Mouse (Mus musculus) liver, embryonic 12.5 days (tissue): Measurements from ENCODE around the gene Kcnip1. TPM values are rescaled to one million over a fixed set of nuclear protein-coding genes. Genes with fewer than 3 reads are reported as not detected.

ENCODE experiments used
- ATAC-seq: fragments of 200-750 bp; cut with Nextera tagmentation; 2 replicates; pipeline ENCODE4 v1.8.0; 2017; ENCODE audit warnings: moderate number of reproducible peaks, mild to moderate bottlenecking, moderate library complexity
- H3K27ac ChIP-seq: fragments of 300-500 bp; sonication (generic); 2 replicates; pipeline ENCODE4 v1.5.1; 2016; ENCODE audit warnings: mild to moderate bottlenecking
- H3K27me3 ChIP-seq: fragments of 300-500 bp; sonication (generic); replicated peaks from 2 replicates; pipeline ENCODE4 v1.6.1; 2016; ENCODE audit warnings: mild to moderate bottlenecking, moderate library complexity
- H3K36me3 ChIP-seq: fragments of 300-500 bp; sonication (generic); 2 replicates; pipeline ENCODE4 v1.6.1; 2016; ENCODE audit warnings: mild to moderate bottlenecking, moderate library complexity
- H3K4me1 ChIP-seq: fragments of 300-500 bp; sonication (generic); 2 replicates; pipeline ENCODE4 v1.6.1; 2016
- H3K4me2 ChIP-seq: fragments of 300-500 bp; sonication (generic); 2 replicates; pipeline ENCODE4 v1.6.1; 2016; ENCODE audit warnings: mild to moderate bottlenecking, moderate library complexity
- H3K4me3 ChIP-seq: fragments of 300-500 bp; sonication (generic); 2 replicates; pipeline ENCODE4 v1.5.1; 2016; ENCODE audit warnings: mild to moderate bottlenecking, moderate library complexity
- H3K9ac ChIP-seq: fragments of 300-500 bp; sonication (generic); 2 replicates; pipeline ENCODE4 v1.6.1; 2016; ENCODE audit warnings: mild to moderate bottlenecking, moderate library complexity
- H3K9me3 ChIP-seq: fragments of 300-500 bp; sonication (generic); replicated peaks from 2 replicates; pipeline ENCODE4 v1.6.1; 2016; ENCODE audit warnings: mild to moderate bottlenecking, moderate library complexity
- WGBS: fragments of 180-500 bp; shearing (Covaris S2); methylation state at CpG from one replicate; pipeline ENCODE4 v1.1.7; 2016; ENCODE audit not compliant: insufficient replicate concordance; 5-methylcytosine and 5-hydroxymethylcytosine counted together
- polyA plus RNA-seq: library from polyadenylated mRNA; unstranded; fragments of >200 nt; fragmentation: Nextera tagmentation; extraction: Ambion mirVana; gene quantifications from 2 replicates; pipeline ENCODE4 v1.2.1, GENCODE M21; 2016

Kcnip1 gene
- polyA plus RNA-seq, 1 experiment from 2014 or later: 0.39 TPM

DNA sequence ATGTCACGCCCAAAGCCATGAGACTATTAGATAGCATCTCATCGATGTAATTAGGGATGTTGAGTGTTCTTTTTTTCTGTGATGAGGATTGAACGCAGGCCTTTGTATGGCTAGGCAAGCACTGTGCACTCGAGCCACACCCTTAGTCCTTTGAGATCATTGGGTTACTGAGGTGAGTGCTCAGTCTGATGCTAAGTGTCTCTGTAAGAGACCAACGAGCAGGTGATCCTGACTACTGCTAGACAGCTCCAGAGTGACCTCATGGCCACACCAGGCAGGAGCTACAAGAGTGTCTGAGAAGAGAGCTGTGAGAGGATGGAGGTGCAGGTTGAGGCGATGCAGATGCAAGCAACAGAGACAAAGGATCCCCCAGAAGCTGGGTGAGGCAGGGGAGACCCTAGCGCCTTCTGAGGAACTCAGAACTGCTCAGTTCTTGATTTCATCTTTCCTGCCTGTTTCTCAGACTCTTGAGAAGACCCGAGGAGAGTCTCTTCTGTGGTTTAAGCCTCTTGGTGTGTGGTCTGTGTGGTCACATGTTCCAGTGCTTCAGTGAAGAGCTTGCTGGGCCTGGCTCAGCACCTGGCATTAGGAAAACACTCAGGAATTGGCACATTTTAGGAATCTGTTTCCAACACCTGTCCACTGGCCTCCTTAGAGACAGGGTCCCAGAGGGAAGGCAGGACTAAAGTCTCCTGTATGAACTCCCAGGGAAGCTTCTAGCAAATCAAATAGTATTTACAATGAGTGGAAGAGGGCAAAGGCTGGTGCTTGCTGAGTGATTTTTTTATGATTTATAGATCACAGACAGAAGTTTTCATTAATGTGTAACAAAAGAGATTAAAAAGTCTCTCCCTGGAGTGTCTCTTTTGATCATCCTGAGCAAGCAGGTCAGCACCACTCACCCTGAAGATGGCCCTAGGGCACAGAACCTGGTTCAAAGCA, 41.0 kb downstream of the Kcnip1 start:
- no peak overlapping the region for H3K4me2 ChIP-seq
- no peak overlapping the region for H3K9ac ChIP-seq
- H3K4me3 ChIP-seq: no peak overlapping the region
- WGBS: 55% methylated on average over 8 of the region's 8 CpGs
- no peak overlapping the region for H3K27ac ChIP-seq
- peaks cover 14% of the 10 kb centered on the region for H3K27me3 ChIP-seq
- no peaks in the 10 kb centered on the region for H3K4me1 ChIP-seq
- ATAC-seq: no peak
- no peaks in the 10 kb centered on the region for H3K9me3 ChIP-seq
- no peaks in the 10 kb centered on the region for H3K36me3 ChIP-seq

DNA sequence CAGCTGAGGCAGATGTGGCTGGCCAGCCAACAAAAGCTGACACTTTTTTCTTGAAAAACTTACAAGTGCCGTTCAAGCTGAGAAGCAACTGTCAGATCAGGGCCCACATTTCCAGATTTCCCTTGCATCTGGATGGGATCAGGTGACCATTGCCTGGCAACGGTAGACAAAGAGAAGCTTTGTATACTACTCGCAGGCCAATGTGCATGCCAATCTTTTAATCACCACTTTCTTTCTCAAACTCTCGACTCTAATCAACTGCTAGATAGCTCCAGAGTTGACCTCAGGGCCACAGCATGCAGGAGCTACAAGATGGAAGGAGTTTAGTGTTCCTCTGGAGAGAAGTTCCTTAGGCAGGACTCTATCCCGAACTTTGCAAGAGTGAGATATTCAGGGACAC, 41.8 kb downstream of the Kcnip1 start:
- Histone ChIP-seq H3K9ac (no peak overlapping the region), H3K36me3 (no peaks in the 10 kb centered on the region), H3K27ac (no peak overlapping the region), H3K4me3 (no peak overlapping the region), H3K27me3 (peaks cover 9% of the 10 kb centered on the region), H3K9me3 (no peaks in the 10 kb centered on the region), H3K4me1 (no peaks in the 10 kb centered on the region), H3K4me2 (no peak overlapping the region)
- 67% methylated on average over 5 of the region's 5 CpGs for WGBS
- no peak for ATAC-seq

GRCm38 (mm10) chr11:33946501-33946900, 46.5 kb downstream of the Kcnip1 start:
- no peaks in the 10 kb centered on the region for H3K36me3 ChIP-seq
- no peak for ATAC-seq
- 22% methylated on average over 4 of the region's 4 CpGs for WGBS
- H3K27ac ChIP-seq: no peak overlapping the region
- H3K9me3 ChIP-seq: no peaks in the 10 kb centered on the region
- H3K27me3 ChIP-seq: no peaks in the 10 kb centered on the region
- no peak overlapping the region for H3K9ac ChIP-seq
- no peak overlapping the region for H3K4me3 ChIP-seq
- no peak overlapping the region for H3K4me2 ChIP-seq
- H3K4me1 ChIP-seq: no peaks in the 10 kb centered on the region

GRCm38 (mm10) chr11:33944786-33945328, 48.1 kb downstream of the Kcnip1 start:
- H3K27me3 ChIP-seq: no peaks in the 10 kb centered on the region
- 65% methylated on average over 9 of the region's 9 CpGs for WGBS
- no peak overlapping the region for H3K4me2 ChIP-seq
- H3K4me1 ChIP-seq: peaks cover 4% of the 10 kb centered on the region; the same call in 1 of the 2 replicates
- ATAC-seq: no peak
- H3K36me3 ChIP-seq: no peaks in the 10 kb centered on the region
- H3K9me3 ChIP-seq: no peaks in the 10 kb centered on the region
- no peak overlapping the region for H3K27ac ChIP-seq
- H3K9ac ChIP-seq: no peak overlapping the region
- no peak overlapping the region for H3K4me3 ChIP-seq

GRCm38 (mm10) chr11:33944067-33944785, 48.7 kb downstream of the Kcnip1 start:
- WGBS: 55% methylated on average over 4 of the region's 4 CpGs
- Histone ChIP-seq H3K36me3 (no peaks in the 10 kb centered on the region), H3K4me2 (no peak overlapping the region), H3K4me1 (peaks cover 10% of the 10 kb centered on the region), H3K9ac (no peak overlapping the region), H3K9me3 (no peaks in the 10 kb centered on the region), H3K27me3 (no peaks in the 10 kb centered on the region), H3K4me3 (no peak overlapping the region), H3K27ac (no peak overlapping the region)
- no peak for ATAC-seq

DNA sequence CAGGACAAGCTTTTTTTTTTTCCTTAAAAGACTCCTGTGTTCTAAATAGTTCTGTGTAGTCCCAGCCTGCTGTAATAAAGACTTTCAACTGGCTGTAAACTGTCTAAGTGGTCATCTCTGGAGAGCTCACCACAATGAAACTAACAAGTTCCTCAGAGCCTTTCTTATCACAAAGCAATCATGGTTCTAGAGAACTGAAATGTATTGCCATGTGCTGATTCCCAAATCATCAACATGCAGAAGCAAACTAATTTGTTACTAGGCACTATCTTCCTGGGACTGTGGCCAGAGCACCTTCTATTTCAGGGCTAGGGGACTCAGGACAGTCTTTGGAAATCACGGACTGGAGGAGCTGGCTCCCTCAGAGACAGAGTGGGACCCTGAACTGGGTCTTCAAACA, 49.4 kb downstream of the Kcnip1 start:
- H3K27me3 ChIP-seq: no peaks in the 10 kb centered on the region
- ATAC-seq: no peak
- no peaks in the 10 kb centered on the region for H3K9me3 ChIP-seq
- no peaks in the 10 kb centered on the region for H3K36me3 ChIP-seq
- 61% methylated on average over 1 of the region's 1 CpGs for WGBS
- H3K9ac ChIP-seq: no peak overlapping the region
- no peak overlapping the region for H3K4me2 ChIP-seq
- no peak overlapping the region for H3K27ac ChIP-seq
- peaks cover 17% of the 10 kb centered on the region for H3K4me1 ChIP-seq
- no peak overlapping the region for H3K4me3 ChIP-seq

DNA sequence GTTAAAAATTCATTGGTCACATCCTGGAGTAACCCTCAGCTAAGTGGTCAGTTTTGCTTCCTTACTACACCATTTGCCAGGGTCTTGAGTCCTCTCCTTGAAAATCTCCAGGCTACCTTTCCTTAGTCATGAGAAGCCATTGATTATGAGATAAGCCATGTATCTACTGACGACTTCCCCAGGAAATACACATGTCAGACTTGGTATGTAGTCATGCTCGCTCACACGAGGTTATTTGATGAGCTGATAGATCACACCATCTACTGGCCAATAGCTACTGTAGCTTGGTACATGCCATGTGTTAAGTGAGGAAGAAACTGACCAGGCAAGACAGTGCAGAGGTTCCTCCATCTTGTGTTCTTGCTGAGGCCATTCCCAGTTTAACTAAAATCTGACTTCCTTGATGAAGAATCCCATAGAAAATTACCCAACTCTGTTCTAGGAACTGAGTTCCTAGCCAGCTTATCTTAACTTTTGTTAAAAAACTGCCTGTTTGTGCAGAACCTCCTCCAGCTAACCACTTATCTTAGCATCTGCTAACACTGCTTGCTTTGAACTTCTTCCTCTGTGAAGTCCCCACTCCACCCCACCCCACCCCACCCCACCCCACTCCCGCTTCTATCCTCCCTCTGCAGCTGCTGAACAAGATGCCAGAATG, 53.4 kb downstream of the Kcnip1 start:
- Histone ChIP-seq H3K27ac (no peak overlapping the region), H3K27me3 (no peaks in the 10 kb centered on the region), H3K4me3 (no peak overlapping the region), H3K36me3 (no peaks in the 10 kb centered on the region), H3K9me3 (no peaks in the 10 kb centered on the region), H3K4me2 (no peak overlapping the region), H3K9ac (no peak overlapping the region), H3K4me1 (peaks cover 17% of the 10 kb centered on the region)
- 26% methylated on average over 4 of the region's 4 CpGs for WGBS
- ATAC-seq: no peak

DNA sequence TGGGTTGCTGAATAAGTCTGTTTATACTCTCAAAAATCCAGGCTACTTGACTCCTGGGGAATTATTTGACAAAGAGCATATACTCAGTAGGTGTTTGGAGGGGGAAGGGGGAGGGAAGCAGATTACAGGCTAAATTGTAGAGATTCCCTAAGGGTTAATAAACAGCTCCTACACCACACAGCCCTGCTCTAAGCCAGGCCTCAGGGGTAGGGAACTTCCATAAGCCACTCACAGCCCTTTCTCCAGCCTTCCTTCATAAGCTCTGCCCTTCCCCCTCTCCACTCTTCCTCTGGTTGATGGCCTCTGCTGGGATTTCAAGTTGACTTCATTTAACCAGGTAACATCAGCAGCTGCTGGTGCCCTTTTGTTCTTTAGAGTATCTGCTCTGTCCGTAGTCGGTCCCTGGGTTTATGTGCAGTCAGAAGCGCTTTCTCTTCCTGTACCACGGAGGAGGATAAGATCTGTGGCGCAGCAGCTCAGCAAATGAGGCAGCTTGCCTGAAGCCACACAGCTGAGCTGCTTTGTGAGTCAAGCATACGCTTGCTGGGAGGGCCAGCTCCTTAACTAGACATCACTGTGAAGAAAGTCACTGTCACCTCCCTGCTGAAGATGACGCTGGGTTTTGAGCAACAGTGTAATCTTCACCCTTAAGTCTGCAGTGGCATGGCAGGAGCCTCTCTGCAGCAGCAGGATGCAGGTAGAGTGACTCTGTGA, 54.2 kb downstream of the Kcnip1 start:
- H3K9ac ChIP-seq: no peak overlapping the region
- no peak overlapping the region for H3K4me3 ChIP-seq
- no peak overlapping the region for H3K4me2 ChIP-seq
- 26% methylated on average over 7 of the region's 7 CpGs for WGBS
- no peak for ATAC-seq
- no peaks in the 10 kb centered on the region for H3K36me3 ChIP-seq
- H3K27ac ChIP-seq: no peak overlapping the region
- no peaks in the 10 kb centered on the region for H3K27me3 ChIP-seq
- H3K9me3 ChIP-seq: no peaks in the 10 kb centered on the region
- H3K4me1 ChIP-seq: peaks cover 17% of the 10 kb centered on the region

DNA sequence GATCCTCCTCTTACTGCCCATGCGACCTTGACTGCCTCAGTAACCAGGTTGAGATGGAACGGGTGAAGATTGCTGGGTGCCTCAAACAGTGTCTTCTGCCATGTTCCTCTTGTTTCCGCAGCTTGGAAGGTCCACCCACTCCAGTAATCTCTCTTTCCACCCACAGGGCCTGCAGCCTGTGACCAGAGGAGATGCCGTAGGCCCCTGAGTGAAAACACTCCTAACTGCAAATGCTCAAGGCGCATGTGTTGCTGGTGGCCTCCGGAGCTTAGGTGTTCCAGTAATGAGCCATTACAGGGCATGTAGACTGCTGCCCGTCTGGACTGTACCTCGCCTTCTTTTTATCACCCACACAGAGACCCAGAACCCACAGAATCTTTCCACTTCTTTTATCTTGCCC, 55.3 kb downstream of the Kcnip1 start:
- H3K36me3 ChIP-seq: no peaks in the 10 kb centered on the region
- H3K4me2 ChIP-seq: no peak overlapping the region
- WGBS: 74% methylated on average over 8 of the region's 8 CpGs
- H3K4me1 ChIP-seq: peaks cover 17% of the 10 kb centered on the region
- no peaks in the 10 kb centered on the region for H3K9me3 ChIP-seq
- H3K4me3 ChIP-seq: no peak overlapping the region
- H3K9ac ChIP-seq: no peak overlapping the region
- H3K27ac ChIP-seq: no peak overlapping the region
- H3K27me3 ChIP-seq: no peaks in the 10 kb centered on the region
- no peak for ATAC-seq

DNA sequence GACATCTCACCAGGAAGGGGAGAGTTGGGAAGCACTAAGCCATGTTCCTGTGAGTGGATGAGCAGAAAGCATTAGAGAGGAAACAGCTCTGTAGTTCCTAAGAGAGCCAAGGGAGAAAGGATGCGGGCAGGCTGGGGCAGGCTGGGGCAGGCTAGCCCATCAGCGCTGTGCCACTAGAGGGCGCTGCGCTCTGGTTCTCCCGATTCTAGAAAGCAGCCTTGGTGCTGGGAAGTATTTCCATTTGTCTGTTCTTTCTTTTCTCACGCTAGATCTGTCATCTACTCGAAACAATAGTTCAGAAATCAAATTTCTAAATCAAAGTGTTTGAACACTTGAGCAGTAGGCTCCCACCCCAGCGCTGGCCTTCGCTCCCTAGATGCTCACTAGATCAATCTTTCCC, 58.7 kb downstream of the Kcnip1 start:
- 41% methylated on average over 9 of the region's 9 CpGs for WGBS
- Histone ChIP-seq H3K27ac (no peak overlapping the region), H3K36me3 (no peaks in the 10 kb centered on the region), H3K4me3 (no peak overlapping the region), H3K27me3 (no peaks in the 10 kb centered on the region), H3K9ac (no peak overlapping the region), H3K4me1 (peaks cover 13% of the 10 kb centered on the region), H3K9me3 (no peaks in the 10 kb centered on the region), H3K4me2 (no peak overlapping the region)
- ATAC-seq: no peak

GRCm38 (mm10) chr11:33932386-33933111, 60.4 kb downstream of the Kcnip1 start:
- H3K36me3 ChIP-seq: no peaks in the 10 kb centered on the region
- no peaks in the 10 kb centered on the region for H3K9me3 ChIP-seq
- ATAC-seq: no peak
- no peak overlapping the region for H3K4me2 ChIP-seq
- H3K27me3 ChIP-seq: no peaks in the 10 kb centered on the region
- 51% methylated on average over 18 of the region's 18 CpGs for WGBS
- H3K27ac ChIP-seq: no peak overlapping the region
- peaks cover 6% of the 10 kb centered on the region for H3K4me1 ChIP-seq
- no peak overlapping the region for H3K4me3 ChIP-seq
- H3K9ac ChIP-seq: no peak overlapping the region
